Mouse (Mus musculus): ENCODE measurements at regions not wholly inside any gene's neighbourhood (a gene's known extent, or its start where the extent isn't known, plus 50 kb on each side); places are given as distances from the start of the nearest gene placed in this dataset.

- DNase-seq (ENCODE audit: low spot score in 2 of 2) = no peak
Observed at GRCm38 (mm10) chr10:17362643-17363042, 360.4 kb upstream of the Cited2 start.

- DNase-seq (ENCODE audit: low spot score in 2 of 2) = no peak
Observed at GRCm38 (mm10) chr10:17366042-17366740, 356.8 kb upstream of the Cited2 start.

DNA sequence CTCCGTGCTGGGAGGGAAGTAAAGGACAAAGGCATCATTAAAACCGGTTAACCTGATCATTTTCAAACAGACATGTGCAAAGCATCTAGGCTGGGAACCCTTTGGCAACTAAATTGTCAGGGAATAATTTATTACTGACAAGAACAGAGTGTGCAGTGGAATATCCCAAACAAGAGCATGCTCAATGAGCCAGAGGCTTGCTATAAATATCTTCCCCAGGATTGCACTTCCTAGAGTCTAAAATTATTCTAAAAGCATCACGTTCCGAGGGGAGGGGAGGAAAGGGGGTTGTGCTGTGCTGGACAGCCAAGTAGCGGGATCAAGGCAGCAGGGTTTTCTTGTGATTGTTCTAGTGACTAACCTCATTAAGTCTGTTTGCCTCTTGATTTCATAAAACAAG is 356.0 kb upstream of the Cited2 start:
- DNase-seq (ENCODE audit: low spot score in 2 of 2) = no peak

GRCm38 (mm10) chr10:17367430-17367829 is 355.6 kb upstream of the Cited2 start:
- no peak for DNase-seq (ENCODE audit: low spot score in 2 of 2)

DNA sequence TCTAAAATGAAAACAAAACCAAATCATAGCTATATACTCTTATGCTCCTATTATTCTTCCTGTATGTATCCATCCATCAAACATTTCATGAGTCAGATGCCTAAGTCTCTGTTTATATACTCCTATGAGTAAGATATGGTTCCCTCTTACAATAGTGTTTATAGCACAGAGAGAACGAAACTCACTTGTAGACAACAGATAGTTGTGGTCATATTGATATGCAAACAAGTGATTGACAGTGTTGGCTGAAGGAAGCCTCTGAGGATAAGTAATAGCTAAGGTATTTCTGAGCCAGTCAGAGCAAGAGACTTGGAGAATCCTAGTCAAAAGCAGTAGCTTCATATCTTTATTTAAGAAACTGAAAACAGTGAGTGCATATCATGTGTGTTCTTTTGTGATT is 354.4 kb upstream of the Cited2 start:
- DNase-seq (ENCODE audit: low spot score in 2 of 2) = no peak

GRCm38 (mm10) chr10:17372905-17373304 is 350.1 kb upstream of the Cited2 start:
- DNase-seq (ENCODE audit: low spot score in 2 of 2) = no peak

DNA sequence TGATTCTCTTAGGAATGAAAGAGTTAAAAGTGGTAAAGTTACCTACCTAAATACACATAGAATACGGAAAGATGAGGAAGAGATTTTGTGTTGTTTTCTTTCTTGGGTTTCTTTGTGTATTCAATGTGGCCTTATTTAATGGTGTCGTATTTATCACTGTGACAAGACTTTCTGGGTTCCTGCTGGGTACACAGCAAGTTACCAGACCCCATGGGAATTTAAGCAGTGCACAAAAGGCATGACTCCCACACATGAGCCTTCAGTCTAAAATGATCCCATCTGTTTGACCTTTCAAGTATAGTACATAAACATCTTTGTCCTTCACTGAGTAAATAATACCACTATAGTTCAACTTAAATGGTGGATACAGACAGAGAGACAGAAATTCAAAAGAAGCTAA is 349.0 kb upstream of the Cited2 start:
- DNase-seq (ENCODE audit: low spot score in 2 of 2) = no peak

GRCm38 (mm10) chr10:17382990-17383389 is 340.0 kb upstream of the Cited2 start:
- no peak for DNase-seq (ENCODE audit: low spot score in 2 of 2)

DNA sequence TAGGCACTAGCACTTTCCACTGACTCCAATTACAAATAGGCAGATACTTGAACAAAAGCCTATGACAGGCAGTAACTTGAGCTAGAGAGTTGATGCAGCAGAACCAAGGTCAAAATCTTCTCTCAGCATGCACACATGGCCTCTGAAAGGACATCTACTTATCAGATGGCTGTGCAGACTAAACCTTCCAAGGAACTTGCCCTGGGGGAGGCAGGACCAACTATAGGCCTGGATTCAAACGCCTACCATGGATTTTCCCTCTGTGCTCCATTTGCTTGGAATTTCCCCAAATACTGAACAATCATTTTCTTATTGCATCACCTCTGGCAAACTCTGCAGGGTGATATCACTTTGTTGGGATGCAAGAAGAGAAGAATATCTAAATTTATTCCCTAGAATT is 337.8 kb upstream of the Cited2 start:
- DNase-seq (ENCODE audit: low spot score in 2 of 2) = no peak

DNA sequence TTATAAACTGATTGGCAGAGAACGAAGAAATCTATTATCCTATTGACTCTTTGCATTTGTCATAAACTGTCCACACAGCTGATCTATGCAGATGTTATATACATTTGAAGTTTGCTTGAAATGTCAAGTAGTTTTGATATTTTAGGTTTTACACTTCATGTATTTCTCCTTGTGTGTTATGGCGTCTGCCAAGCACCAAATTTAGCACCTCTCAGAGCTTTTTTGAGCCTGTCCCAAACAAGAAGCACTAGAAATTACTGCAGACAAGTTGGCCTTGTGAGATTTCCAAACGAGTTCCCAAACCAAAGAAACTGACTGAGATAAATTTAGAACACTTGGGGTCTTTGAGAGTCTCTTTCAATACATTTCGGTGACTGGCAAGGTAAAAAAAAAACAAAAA is 335.7 kb upstream of the Cited2 start:
- DNase-seq (ENCODE audit: low spot score in 2 of 2) = no peak

- no peak for DNase-seq (ENCODE audit: low spot score in 2 of 2)
Observed at GRCm38 (mm10) chr10:17395495-17396224, 327.4 kb upstream of the Cited2 start.

DNA sequence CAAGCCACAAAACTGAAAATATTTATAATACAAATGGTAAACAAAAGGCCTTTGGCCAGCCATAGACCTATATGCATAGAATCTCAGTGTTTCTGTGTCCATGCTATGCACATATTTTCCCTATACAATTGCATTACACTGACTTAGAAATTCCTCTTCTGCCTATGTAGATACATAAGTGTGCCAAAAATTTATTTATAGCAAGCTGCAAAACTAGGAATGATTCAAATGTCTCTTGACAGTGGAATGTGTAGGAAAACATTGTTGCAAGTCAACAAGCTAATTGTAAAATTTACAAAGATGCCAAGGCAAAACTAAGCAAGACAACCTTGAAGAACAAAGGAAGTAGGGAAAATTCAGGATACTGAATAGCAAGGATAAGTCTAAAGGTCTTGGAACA is 319.1 kb upstream of the Cited2 start:
- no peak for DNase-seq (ENCODE audit: low spot score in 2 of 2)

- no peak for DNase-seq (ENCODE audit: low spot score in 2 of 2)
Observed at GRCm38 (mm10) chr10:17407854-17408606, 315.0 kb upstream of the Cited2 start.

DNA sequence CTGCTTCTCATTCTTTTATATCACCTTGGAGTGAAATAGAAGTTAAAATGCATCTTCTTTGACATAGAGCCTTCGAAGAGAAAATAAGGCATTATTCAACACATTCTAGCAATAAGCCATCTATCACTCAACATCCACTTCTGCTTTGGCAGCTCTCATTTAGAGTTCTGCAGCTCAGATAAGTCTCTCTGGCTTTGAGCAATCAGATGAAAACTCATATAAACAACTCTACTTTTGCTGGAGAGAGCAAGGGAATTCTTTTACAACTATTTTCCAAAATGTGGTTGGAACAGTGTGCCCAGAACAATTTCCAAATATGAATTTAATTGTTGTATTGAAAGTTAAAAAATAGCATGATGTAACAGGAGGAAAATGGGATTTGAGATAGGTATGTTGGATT is 314.2 kb upstream of the Cited2 start:
- DNase-seq (ENCODE audit: low spot score in 2 of 2) = no peak

DNA sequence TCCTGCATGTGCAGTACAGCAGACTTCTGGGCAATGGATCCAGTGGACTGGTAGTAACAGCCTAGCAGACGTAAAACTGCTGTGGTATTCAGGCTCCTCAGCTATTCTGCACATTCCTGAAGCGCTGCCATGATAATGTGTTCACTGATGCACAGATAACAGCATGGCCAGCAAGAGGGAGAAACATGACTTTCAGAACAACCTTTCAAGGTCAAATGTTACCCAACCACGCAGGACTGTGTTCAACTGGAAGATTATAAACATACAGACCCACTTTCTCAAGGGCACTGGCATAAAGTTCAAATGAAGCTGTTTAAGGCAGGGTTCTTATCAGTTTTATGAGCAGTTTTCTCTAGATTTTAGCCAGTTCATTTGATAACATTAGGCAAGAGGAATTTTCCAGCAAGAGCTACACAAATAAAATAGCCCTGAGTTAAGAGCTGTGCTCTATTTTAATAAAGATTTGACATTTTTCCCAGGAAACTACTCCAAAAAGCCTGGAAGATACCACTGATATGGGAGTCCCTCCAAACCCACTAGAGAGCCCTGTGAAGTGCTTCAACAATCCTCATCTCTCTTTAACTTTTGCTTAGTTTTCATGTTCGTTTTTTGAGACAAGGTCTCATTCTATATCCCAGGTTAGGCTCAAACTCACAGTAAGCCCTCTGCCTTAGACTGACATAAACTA is 311.6 kb upstream of the Cited2 start:
- DNase-seq (ENCODE audit: low spot score in 2 of 2) = peak in 1 of 2 experiments; percentile 15

DNA sequence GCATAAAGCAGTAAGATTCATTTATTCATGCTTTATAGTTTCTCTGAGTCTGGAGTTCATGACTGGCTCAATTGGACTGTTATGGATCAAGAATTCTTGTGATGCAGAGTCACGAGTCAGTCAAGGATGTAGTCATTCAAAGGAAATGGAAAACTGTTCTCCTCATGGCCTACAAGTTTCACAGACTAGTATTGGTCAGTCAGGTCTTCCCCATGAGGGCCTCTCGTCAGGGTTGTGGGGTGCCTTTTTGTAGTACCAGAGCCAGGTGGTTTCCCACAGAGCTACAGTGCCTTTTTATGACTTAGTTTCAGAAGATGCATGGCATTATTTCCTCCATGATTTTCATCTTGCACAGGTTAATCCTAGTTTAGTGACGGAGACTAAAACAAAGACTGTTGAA is 307.9 kb upstream of the Cited2 start:
- no peak for DNase-seq (ENCODE audit: low spot score in 2 of 2)

DNA sequence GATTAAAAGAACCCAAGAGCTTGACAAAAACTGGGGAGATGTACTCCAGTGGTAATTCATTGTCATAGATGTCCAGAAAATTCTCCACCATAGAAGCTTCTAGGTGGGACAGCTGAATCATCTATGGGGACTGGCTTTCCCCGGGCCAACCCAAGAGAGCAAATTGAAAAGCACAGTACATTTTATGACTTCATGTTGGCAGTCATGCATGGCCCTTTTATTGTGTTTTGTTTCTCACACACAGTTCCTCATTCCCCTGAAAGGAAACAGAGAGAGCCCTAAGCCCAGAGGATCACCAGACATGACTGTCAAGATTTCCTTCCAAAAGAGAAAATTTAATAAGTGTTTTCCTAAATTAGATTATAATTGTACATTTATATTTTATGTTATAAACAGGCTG is 306.9 kb upstream of the Cited2 start:
- no peak for DNase-seq (ENCODE audit: low spot score in 2 of 2)

DNA sequence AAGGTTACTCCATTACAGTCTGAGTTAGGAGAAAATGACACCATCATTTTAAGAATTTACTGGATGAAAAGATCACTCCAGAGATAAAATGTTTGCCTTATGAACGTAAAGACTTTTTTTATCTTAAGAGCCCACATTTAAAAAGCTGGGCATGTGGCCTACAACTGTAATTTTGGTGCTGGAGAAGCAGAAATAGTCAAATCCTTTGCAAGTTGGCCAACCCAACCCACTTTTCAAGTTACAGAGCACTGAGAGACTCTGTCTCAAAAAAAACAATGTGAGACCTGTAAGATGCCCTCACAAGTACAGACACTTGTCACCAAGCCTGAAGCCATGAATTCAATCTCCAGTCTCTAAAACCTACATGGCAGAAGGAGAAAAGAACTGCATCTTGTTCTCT is 305.6 kb upstream of the Cited2 start:
- DNase-seq (ENCODE audit: low spot score in 2 of 2) = no peak

DNA sequence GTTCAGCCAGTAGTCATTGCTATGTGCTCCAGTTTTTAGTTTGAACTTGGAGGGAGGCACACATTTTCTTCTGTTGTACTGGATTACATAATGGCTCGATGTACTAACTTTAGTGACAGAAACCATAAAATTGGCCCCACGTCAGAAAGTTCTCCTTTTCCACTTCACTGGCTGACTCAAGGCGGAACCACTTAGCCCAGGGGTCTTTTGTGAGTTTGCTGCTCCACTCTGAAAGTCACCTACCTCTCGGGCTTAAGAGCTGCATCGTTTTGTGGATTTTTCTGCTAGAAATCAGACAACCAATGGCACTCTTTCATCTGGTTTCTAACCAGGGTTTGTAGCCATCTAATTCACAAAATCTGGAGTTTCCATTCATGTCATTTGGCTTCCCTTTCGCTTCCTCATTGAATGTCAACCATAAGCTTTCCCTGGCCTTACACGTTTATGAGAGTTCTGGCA is 304.8 kb upstream of the Cited2 start:
- DNase-seq (ENCODE audit: low spot score in 2 of 2) = no peak

DNA sequence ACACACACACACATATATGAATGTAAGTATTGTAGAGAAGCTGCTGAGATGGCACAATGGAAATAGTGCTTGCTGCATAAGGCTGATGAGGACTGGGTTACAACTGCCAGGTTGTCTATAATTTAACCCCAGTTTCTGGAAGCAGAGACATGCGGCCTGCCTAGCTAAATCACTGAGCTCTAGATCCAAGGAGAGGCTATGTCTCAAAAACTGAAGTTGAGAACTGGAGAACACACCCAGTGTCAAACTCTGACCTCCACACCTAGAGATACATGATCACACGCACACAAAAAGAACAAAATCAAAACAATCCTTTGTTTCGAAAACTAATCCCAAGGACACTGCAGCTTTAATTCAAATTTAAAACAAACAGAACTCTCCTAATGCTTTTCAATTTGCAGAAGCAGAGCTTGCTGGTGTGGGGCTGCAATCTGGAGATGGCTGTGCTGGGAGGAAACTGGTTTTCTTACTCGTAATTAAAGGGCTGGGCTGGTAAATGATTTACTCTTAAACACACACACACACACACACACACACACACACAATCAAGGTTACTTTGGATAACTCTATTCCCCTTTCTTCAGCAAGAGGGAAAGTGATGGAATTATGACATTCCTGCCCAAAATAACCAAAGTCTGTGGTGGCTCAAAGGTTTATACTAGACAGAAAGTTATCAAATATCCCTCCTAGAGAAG is 299.3 kb upstream of the Cited2 start:
- DNase-seq (ENCODE audit: low spot score in 2 of 2) = peak in 1 of 2 experiments; percentile 1

DNA sequence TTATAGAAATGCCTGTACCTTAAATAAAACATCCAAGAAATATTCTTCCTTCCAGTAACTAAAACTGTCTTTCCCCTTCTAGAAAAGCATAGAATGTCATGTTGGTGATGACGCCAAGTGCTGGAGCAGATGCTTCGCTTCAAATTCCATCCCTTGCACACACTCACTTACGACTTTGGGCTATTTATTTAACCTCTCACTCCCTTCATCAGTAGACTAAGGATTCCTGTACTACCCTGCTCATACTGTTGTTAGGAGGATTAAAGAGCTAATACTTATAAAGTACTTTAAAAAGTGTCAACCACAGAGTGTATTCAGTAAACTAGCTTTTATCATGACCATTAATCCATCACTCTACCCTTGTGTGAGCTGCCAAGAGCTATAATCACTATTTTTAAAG is 296.8 kb upstream of the Cited2 start:
- no peak for DNase-seq (ENCODE audit: low spot score in 2 of 2)
